Mouse (Mus musculus) ovary, adult 2 months (tissue): Measurements from ENCODE around the gene Gpr143. TPM values are rescaled to one million over a fixed set of nuclear protein-coding genes. Genes with fewer than 3 reads are reported as not detected.

Experiments
- polyA plus RNA-seq: library from polyadenylated mRNA; depleted of rRNA; stranded (reverse); fragments of >200 nt; gene quantifications from 2 replicates; pipeline ENCODE4 v1.2.3, GENCODE M21; 2012; rRNA removed

The Gpr143 gene
- polyA plus RNA-seq = 1.2 and 1.6 TPM in 2 replicates

GRCm38 (mm10) chrX:152781720-152782403 lies at the start of gene Gpr143:
Gene Gpr143, plus strand, starts transcription at chrX:152781921.

GRCm38 (mm10) chrX:152768891-152769599 lies 12.7 kb upstream of the Gpr143 start, which contains the start of gene Shroom2:
Gene Shroom2, minus strand, starts transcription at chrX:152769465.

Other genes with a start within 250 kb of the Gpr143 start
- gene Cldn34a, start 218.6 kb upstream of the Gpr143 start, polyA plus RNA-seq = not detected in 2 replicates
- 11.0 and 13.9 TPM in 2 replicates for gene Shroom2, start 12.5 kb upstream of the Gpr143 start, polyA plus RNA-seq
- 0.55 and 0.58 TPM in 2 replicates for gene Usp51, start 224.5 kb downstream of the Gpr143 start, polyA plus RNA-seq